Mouse (Mus musculus): ENCODE measurements at regions not wholly inside any gene's neighbourhood (a gene's known extent, or its start where the extent isn't known, plus 50 kb on each side); places are given as distances from the start of the nearest gene placed in this dataset.

DNA sequence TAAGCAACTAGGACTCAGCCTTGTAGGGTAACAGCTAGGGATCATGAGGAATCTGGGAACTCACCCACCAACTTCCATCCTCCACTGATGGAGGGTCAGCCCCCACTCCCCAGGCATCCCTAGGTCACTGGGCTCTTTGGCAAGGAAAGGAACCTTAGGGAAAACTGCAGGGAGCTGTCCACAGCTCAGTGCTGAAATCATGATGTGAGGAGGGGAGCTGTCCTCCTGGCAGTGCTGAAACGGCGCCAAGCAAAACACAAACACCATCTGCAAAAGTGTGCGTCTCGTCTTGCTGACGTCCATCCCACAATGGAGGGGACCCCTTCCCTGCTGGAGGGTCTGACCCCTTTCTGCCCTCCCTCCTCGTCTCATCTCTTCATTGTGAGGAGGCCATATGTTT is 68.6 kb upstream of the Rph3a start:
- peak; percentile 39 for DNase-seq (ENCODE audit: low read depth, low spot score)

DNA sequence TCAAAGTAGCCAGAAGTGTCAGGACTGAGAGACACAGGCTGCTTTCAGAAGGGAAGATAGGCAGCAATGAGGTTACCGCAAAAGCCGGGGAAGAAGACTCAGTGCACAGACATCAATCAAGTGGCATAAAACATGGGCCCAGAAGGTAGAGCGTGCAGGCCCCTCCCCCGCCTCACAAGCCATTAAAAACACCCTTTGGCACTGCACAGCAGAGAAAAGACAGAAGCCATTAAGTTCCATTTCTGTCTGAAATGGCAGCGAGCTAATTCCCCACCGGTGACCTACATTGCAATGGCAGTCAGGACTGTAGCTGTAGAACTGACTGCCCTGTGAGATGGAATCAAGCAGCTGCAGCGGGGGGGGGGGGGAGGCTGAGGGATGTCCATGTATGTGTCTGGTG is 66.8 kb upstream of the Rph3a start:
- no peak for DNase-seq (ENCODE audit: low read depth, low spot score)

DNA sequence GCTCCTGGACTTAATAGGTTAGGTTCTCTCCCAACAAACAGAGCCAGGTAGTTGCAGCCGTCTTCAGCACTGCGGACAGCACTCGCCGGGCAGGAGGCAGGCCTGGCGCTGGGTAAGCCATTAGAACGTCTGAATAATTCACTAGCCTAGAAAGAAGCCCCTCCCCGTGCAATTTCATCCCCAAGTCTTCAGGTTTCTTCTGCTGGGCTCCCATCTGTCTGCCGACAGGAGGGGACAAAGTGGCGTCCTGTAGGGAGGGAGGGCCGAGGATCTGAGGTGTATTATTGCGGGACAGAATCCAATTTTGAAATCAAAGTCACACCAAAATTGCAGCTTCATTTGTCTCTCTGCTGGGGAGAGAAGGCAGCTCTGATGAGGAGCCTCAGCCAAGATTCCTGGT is 58.9 kb upstream of the Rph3a start:
- no peak for DNase-seq (ENCODE audit: low read depth, low spot score)

DNA sequence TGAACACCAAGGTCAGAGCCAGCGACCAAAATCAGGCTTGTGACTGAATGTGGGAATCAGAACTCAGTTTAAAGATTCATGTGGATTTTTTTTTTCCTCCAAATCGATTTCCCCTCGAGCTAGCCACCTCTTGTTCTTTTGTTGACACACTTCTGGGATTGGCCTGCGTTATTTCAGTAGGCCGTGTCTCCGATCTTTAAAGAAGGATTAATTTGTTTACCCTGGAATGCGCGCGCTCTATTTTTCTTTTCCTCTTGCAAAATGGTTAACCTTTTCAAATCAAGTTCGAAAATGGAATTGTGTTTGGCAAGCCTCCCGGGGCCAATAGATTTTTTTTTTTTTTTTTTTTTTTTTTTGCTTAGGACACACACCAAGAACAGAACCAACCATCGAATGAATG is 54.8 kb upstream of the Rph3a start:
- DNase-seq (ENCODE audit: low read depth, low spot score): no peak

DNA sequence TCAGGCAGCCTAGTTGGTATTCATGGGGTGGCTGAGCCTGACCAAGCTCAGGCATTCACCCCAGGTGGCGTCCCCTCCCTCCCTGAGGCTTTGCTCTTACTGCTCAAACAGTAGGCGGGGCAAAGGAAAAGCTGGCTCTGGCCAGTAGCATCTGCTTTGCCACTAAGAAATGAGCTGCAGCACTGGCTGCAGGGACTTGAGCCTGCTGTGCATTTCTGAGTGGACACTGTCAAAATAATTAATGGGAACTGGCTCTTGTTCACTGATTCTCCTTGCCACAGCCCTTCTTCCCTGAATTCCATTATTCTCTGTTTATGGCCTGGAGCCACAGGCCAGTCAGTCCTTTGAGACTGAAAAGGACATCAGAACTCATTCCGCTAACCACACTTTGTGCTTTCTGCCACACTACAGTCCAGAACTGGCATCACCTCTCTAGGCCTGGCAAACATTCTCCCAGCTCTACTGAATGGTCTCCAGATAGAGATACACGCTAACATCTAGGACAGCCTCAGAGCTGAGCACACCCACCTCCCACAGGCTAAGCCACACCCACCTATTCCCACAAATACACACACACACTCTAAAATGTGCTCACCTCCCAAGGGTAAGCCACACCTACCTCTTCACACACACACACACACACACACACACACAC is 53.2 kb upstream of the Rph3a start:
- DNase-seq (ENCODE audit: low read depth, low spot score): no peak

DNA sequence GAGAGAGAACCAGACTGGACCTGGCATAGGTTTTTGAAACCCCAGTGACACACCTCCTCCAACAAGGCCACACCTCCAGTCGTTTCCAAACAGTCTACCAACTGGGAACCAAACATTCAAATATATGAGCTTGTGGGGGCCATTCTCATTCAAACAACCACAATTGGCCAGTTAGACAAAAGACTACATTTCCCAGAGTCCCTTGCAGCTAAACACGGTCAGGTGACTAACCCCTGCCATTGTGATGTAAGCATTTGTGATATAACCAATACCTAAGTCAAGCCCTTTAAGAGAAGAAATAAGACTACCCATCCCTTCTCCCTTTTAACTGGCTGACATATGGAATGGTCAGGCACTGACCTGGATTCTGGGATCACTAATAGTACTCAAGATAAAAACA is 51.8 kb upstream of the Rph3a start:
- DNase-seq (ENCODE audit: low read depth, low spot score): no peak
